Mouse (Mus musculus): ENCODE results near the gene Rps6kb1.

Rps6kb1 gene

GRCm38 (mm10) chr11:86471785-86472184 is 72.8 kb downstream of the Rps6kb1 start:
- no peak for DNase-seq (ENCODE audit: low read depth, low spot score)

DNA sequence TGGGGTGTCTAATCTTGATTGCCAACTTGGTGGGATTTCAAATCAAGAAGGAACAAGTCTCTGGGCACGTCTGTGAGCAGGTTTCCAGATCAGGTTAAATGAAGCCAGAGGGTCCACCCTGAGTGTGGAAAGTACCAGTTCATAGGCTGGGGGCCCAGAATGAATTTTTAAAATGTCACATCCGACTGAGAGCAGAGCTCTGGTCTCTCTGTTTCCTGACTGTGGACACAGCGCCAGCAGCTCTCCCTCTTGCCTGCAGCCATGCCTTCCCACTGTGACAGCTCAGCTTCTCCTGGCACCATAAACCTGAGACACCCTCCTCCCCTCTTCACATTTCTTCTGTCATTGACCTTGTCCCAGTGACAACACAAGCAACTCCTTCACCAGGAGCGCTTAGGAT is 75.6 kb downstream of the Rps6kb1 start:
- DNase-seq (ENCODE audit: low read depth, low spot score), result no peak

GRCm38 (mm10) chr11:86468345-86468744 is 76.3 kb downstream of the Rps6kb1 start:
- DNase-seq (ENCODE audit: low read depth, low spot score), result no peak

- peak; percentile 61 for DNase-seq (ENCODE audit: low read depth, low spot score)
Observed at GRCm38 (mm10) chr11:86464275-86464674, 80.3 kb downstream of the Rps6kb1 start.

DNA sequence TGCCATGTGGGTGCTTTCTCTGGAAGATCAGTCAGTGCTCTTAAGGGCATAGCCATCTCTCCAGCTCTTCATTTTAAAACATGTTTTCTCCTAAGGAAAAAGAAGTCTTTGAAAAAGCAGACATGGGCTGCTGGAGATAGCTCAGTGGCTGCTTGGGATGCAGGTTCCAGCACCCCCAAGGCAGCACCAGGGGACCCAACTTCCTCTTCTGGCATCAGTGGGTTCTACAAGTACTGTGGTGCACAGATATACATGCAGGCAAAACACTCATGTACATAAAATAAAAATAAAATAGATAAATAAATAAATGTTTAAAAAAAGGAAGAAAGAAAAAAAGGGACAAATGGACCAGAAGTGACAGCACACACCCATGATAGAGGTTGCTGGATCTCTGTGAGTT is 82.0 kb downstream of the Rps6kb1 start:
- no peak for DNase-seq (ENCODE audit: low read depth, low spot score)

- DNase-seq (ENCODE audit: low read depth, low spot score), result no peak
Observed at GRCm38 (mm10) chr11:86458866-86459265, 85.7 kb downstream of the Rps6kb1 start.

DNA sequence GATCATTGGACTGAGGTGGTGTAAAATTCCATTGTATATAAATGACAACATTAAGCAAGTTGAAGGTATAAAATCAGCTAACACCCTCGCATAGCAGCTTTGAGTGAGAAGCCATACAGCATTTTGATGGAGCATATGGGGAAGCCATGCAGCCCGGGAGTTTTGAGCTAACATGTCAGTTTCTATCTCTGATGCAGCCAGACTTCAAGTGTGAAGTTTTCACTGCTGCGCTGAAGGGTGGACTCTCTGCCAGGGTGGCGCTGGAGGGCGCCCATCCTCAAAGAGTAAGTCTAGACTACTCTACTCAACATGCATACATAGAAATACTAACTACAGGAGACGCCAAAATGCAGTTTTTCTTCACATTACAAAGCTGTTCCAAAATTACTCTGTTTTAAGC is 87.1 kb downstream of the Rps6kb1 start:
- no peak for DNase-seq (ENCODE audit: low read depth, low spot score)

DNA sequence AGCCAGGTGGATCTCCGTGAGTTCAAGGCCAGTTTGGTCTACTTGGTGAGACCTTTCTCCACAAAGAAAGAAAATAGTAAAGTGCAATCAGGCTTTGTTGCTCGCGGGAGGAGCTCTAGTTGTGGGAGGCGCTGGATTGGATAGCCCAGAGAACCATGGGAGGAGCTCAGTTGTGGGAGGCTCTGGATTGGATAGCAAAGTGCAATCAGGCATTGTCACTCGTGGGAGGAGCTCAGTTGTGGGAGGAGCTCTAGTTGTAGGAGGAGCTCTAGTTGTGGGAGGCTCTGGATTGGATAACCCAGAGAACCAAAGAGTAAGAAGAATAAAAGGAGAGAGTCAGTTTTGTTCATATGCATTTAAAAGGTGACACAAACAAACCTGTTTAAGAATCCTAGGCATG is 90.6 kb downstream of the Rps6kb1 start:
- no peak for DNase-seq (ENCODE audit: low read depth, low spot score)

Measured in WW6 (cell line).